Mouse (Mus musculus) left cerebral cortex, adult 8-10 months (tissue): ENCODE measurements around the gene Fam163a. TPM values are rescaled to one million over a fixed set of nuclear protein-coding genes. Genes with fewer than 3 reads are reported as not detected.
"Not testable (repeated sequence)": the region's sequence is repeated elsewhere in the genome, so short reads cannot be mapped to it uniquely, and the experiment has no call there.

Source experiments
- DNase-seq, 2 experiments: peaks; one replicate each; pipeline ENCODE4 v3.0.0; 2022; ENCODE audit warnings: low spot score in 2 of 2
- total RNA-seq, 4 experiments: library from RNA; stranded (reverse); gene quantifications; 2 replicates each; pipeline ENCODE4 v1.2.4; 2022

Fam163a gene
- total RNA-seq, 4 experiments from 2014 or later: 6.9 to 8.0 (median 7.4) TPM

DNA sequence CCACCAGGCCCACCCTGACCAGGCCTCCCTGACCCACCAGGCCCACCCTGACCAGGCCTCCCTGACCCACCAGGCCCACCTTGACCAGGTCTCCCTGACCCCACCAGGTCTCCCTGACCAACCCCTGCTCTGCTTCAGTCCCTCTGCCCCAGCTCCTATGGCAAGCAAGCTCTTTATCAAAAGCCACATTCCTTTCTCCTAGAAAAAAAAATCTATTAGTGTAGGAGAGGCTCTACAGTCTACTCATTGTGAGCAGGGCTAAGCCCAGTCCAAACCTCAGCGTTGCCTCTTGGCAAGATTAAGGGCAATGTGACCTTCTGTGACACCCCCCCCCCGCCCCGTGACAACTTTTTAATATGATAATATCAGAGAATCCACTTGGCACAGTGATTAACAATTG, 120.2 kb downstream of the Fam163a start:
- no peak for DNase-seq

DNA sequence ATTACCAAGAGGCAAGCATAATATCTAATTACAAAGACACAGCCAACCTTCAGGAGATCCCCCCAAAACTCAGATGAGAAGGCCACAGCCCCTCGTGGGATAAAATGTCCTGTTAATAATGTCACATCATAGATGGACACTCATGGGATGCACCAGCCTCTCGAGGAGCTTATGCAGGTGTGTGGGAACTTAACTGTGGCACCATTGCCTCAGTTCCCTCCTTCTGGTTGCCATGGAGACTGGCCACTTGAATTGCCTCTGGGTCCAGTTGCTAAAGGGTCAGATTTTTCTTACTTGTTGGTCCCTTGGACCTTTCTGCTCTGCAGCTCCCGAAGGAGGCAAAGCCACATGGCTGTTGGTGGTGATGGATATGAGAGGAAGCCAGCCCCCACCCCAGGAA, 127.2 kb downstream of the Fam163a start:
- DNase-seq: no peak

DNA sequence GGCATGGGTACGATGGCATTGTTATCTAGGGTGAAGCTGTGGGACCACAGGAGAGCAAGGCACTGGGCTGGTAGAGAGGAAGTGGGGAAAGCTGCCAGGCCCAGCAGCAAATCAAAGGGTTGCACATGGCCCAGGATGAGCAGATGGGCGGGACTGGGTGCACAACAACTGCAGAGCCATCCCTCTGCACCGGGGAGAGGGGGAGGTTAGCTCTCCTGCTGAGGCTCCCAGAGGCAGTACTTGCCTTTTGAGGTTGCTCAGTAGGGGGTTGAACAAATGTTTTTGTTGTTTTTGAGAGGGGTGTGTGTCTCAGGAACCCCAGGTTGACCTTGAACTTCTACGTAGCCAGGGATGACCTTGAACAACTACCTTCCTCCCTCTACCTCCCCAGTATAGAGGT, 128.4 kb downstream of the Fam163a start:
- DNase-seq: no peak

GRCm38 (mm10) chr1:156074575-156074974, 130.3 kb downstream of the Fam163a start:
- DNase-seq: no peak

DNA sequence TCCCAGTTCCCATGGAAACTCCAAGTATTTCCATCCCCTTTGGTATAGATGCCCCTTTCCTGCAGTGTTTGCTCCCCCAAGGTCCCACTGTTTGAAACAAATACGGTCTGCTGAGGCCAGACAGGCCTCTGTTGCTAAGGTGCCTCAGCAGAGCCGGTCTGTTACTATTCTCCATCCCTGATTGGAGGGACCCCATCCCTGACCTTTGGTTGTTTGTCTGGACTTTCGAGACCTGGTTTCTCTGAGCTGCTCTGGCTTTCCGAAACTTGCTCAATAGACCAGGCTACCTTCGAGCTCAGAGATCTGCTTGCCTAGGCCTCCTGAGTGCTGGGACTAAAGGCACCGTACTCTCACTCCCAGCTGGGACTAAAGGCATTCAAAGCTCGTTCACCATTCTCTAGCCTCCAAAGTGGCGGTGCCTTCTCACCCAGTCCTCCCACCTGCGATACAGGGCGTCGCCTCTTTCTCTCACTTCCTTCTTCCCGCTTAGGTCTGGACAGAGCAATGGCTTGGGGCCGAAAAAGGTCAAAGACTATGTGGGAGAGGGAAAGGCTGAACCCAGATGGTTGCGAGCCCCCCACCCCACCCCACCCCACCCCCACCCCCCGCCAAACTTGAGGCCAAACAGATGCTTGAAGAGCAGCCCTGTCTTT, 131.5 kb downstream of the Fam163a start:
- no peak for DNase-seq

- DNase-seq: no peak
Observed at GRCm38 (mm10) chr1:156070106-156070505, 134.7 kb downstream of the Fam163a start.

- no peak for DNase-seq
Observed at GRCm38 (mm10) chr1:156066133-156066532, 138.7 kb downstream of the Fam163a start.

DNA sequence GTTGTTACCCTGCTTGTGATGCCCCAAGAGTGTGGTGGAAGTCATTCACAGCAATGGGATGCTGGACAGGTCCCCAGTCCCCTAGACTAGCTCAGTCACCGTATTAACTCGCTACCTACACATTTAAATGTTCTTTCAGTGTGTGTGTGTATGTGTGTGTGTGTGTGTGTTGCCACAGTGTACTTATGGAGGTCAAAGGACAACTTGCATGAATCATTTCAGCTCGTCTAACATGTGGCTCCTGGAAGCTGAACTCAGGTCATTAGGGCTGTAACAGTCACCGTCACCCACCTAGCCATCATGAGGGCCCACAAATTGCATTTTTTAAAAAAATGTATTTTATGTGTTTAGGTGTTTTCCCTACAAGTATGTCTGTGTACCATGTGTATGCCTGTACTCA, 142.6 kb downstream of the Fam163a start:
- no peak for DNase-seq

GRCm38 (mm10) chr1:156058207-156058606, 146.6 kb downstream of the Fam163a start:
- no peak for DNase-seq

DNA sequence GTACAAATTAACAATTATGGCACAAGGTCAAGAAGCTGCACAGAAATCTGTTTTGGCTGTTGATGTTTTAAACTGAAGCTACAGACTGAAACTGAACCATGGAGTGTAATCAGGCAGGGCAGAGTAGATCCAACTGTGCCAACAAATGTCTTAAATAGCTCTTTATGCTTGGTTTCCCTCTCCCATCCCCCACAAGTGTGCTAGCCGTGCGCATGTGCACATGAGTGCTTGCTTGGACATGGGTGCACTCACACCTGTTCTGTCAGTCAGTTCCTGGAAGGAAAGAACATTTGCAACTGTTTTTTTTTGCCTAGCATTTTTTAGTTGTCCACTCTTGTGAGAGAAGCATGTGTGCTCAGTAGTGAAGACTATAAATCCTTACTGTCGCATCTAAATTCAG, 158.1 kb downstream of the Fam163a start:
- DNase-seq: no peak

DNA sequence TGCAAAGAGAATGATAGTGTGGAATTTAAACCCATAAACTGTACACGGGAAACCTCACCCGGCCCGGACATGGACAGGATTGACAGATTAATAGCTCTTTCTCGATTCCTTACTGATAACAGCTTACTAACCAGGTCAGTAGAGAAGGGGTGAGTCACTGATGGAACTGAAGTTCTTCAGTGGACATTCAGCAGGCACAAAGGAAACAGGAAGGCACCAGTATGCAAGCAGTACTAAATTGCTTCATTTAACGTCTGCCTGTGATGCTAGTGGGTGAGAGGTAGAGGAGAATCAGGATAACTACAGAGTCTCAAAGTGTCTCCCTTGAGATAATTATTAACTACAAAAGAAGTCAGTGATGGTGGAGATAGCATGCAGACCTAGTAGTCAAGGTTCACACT, 160.6 kb downstream of the Fam163a start:
- no peak for DNase-seq

GRCm38 (mm10) chr1:156043027-156043426, 161.8 kb downstream of the Fam163a start:
- no peak for DNase-seq

DNA sequence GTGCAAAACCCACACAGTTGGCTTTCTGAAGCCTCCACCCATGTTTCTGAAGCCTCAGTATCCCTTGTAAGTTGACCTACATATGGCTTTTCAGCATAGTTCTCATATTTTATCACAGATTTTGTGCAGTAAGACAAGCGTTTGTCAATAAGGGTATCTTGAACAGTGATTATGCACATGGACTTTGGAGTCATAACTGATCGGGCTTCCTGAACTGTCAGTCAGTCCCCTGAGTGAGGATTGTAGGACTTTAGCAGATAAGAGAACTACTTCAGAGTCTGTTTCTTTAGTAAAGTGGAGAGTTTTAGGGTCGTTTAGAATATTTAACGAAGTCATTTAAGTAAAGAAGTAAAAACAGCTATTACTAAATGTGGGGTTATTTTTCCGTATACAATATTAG, 162.3 kb downstream of the Fam163a start:
- DNase-seq: no peak

- DNase-seq: no peak
Observed at GRCm38 (mm10) chr1:156041451-156042241, 163.2 kb downstream of the Fam163a start.

GRCm38 (mm10) chr1:156040731-156041401, 164.0 kb downstream of the Fam163a start:
- peak; percentile 77 to 90 for DNase-seq

DNA sequence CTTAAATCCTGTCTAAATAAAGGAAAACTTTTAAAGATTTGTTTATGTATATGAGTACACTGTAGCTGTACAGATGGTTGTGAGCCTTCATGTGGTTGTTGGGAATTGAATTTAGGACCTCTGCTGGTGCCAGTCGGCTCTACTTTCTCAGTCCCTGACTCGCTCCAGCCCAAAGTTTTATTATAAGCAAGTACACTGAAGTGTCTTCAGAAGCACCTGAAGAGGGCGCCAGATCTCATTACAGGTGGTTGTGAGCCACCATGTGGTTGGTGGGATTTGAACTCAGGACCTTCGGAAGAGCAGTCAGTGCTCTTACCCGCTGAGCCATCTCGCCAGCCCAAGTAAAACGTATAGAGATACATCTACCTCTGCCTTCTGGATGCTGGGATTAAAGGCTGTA, 164.8 kb downstream of the Fam163a start:
- not testable (repeated sequence) for DNase-seq

GRCm38 (mm10) chr1:156037144-156037583, 167.7 kb downstream of the Fam163a start:
- no peak for DNase-seq

GRCm38 (mm10) chr1:156035930-156036737, 168.7 kb downstream of the Fam163a start, which contains the start of gene Tor1aip1:
Tor1aip1 (minus strand) TSS chr1:156036480.
- peak; percentile 92 to 97 for DNase-seq

DNA sequence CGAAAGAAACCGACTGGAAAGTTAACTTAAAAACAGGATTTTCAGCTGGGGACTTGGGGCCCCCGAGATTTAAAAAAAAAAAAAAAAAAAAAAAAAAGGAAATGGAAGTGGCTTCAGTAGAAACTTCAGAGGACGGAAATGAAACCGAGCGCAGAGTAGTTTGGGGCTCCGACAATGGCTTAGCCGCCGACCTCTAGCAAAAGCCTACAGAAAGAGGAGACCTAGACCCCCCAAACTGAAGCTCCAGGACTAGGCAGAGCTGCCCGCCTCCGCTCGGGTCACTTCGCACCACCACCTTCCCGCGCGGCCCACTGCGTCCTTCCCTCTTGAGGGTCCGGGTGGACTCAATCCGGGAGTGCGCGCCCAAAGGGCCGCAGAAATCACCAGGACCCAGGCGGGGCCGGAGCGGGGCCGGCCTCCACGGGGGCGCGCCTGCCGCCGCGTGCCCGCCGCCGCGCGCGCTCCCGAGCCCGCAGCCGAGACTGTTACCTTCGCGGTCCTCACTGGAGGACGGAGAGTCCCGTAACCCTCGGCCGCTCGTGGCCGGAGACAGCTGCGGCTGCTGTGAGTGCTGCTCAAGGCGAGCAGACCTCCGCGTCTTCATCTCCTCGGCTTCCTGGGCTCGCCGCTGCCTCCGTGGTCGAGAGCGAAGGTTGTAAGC, 169.4 kb downstream of the Fam163a start, which contains the start of gene Tor1aip2:
Gene Tor1aip2 (plus strand): TSS at position 135 of the 661 bp plus-strand sequence.
- DNase-seq: peak in 1 of 2 experiments; percentile 71

DNA sequence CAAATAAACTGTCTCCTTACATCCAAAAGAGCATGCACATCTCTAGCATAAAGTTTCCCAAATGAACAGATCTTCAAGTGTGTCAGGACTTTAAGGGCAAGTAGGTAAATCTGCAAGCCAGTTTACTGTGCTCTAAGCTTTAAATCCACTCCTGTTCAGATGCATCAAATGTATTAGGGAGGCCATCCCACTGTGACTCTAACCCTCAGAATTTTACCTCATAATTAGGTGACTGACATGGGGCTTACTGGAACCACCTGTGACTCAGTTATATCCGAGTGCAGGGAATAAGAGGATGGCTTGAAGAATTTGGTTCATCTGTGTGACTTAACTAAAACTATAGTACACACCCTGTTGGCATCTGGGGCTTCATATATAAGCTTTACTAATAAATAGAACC, 170.2 kb downstream of the Fam163a start:
- DNase-seq: no peak

- DNase-seq: no peak
Observed at GRCm38 (mm10) chr1:156033921-156034320, 170.9 kb downstream of the Fam163a start.
